Mouse (Mus musculus): ENCODE measurements around the gene Vkorc1l1.
"Not testable (repeated sequence)": the region's sequence is repeated elsewhere in the genome, so short reads cannot be mapped to it uniquely, and the experiment has no call there.

Gene Vkorc1l1

DNA sequence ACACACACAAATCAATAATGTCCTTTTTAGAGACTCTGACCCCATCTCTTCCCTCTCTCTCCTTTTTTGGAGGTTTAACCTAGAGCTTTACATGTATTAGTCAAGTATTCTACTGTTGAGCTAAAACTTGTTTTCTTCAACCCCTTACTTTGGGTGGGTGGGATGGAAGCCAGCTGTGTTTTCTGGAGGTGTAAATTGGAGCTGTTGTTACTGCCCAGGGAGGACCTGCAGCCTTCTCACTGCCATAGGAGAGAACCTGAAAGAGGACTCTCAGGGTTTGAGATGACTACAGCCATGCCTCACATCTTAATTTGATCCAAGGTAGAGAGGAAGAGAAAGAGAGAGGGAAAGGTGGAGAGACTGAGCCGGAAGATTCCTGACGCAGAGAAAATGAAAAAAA, 1.5 kb upstream of the Vkorc1l1 start:
- in situ Hi-C loops (cut with MboI; ENCODE audit: low pct_unique_long_range_greater_than_20kb in 1 of 2, low sequenced_read_pairs in 2 of 2, unreplicated experiment in 1 of 2), result no loop called here

GRCm38 (mm10) chr5:129940736-129941494, 855 bp upstream of the Vkorc1l1 start:
- in situ Hi-C loops (cut with MboI; ENCODE audit: low pct_unique_long_range_greater_than_20kb in 1 of 2, low sequenced_read_pairs in 2 of 2, unreplicated experiment in 1 of 2), result no loop called here

GRCm38 (mm10) chr5:129942073-129942939, 536 bp downstream of the Vkorc1l1 start:
- in situ Hi-C loops (cut with MboI; ENCODE audit: low pct_unique_long_range_greater_than_20kb in 1 of 2, low sequenced_read_pairs in 2 of 2, unreplicated experiment in 1 of 2), result not testable (repeated sequence)

DNA sequence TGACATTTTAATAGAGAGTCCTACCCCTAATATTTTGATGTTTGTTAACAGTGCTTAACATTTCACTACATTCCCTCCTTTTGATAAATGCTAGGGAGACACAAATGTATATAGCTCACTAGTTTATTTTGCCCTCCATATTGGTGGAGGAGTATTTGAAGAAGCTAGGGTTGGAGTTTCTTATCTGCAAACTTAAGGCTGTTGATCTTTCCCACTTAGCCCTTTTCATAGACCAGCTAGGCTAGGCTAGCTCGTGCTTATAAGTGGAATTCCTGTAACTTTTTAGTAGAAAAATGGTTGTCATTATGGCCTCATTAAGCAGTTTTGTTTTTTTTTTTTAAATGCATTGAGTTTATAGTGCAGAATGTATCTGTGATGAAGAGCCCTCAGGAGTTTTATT, 1.6 kb downstream of the Vkorc1l1 start:
- in situ Hi-C loops (cut with MboI; ENCODE audit: low pct_unique_long_range_greater_than_20kb in 1 of 2, low sequenced_read_pairs in 2 of 2, unreplicated experiment in 1 of 2), result no loop called here

- in situ Hi-C loops (cut with MboI; ENCODE audit: low pct_unique_long_range_greater_than_20kb in 1 of 2, low sequenced_read_pairs in 2 of 2, unreplicated experiment in 1 of 2), result no loop called here
Measured at GRCm38 (mm10) chr5:129947528-129948033, 5.8 kb downstream of the Vkorc1l1 start.

DNA sequence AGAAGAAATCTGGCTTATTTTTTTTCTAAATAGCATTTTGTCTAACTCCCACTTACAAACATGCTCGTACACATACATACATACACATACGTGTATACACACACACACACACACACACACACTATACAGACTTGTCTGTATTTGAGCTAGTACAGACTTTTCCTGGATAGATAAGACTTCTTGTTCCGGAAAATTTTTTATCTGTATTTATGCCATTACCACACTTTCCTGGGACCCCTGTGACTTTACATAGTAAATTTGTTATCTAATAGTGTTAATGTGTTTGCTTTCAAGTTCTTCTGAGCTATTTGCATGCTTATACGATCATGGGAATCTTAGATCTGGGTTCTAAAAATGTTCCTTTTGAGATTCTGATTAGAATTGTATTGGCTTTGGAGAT, 10.4 kb downstream of the Vkorc1l1 start:
- in situ Hi-C loops (cut with MboI; ENCODE audit: low pct_unique_long_range_greater_than_20kb in 1 of 2, low sequenced_read_pairs in 2 of 2, unreplicated experiment in 1 of 2), result no loop called here

DNA sequence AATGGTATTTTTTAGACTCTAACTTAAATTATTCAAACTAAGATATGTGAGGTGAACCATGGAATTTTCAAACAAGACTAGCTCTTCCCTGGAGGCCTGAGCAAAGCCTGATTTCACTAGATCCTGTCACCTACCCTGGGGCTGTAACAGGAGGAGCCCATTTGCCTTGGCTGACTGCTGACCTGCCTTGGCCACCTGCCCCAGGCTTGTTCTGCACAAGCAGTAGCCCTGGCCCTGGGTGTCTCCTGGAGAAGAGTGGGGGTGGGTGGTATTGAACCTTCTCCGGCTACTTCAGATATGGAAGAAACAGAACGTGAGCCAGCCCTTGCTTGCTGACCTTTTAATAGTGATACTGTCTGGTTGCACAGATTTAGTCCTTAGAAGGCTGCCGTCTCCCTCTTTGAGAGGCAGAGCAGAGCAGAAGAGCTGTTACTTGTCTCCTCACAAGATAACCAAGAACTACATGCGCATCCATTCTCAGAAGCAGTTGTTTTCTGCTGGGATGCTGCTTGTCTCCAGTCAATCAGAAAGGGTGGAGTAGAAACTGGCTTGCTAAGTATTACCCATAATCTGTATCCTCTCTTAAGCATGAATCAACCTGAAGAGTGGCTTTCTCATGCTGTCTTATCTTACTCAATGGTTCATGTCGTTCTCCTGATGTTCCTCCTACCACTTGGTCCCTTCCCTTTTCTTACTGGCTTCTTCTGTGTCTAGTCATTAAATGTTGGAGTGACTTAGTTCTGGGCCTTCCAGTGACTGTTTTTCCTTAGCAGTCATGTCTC, 12.9 kb downstream of the Vkorc1l1 start:
- in situ Hi-C loops (cut with MboI; ENCODE audit: low pct_unique_long_range_greater_than_20kb in 1 of 2, low sequenced_read_pairs in 2 of 2, unreplicated experiment in 1 of 2), result no loop called here

GRCm38 (mm10) chr5:129955792-129956191, 14.0 kb downstream of the Vkorc1l1 start:
- in situ Hi-C loops (cut with MboI; ENCODE audit: low pct_unique_long_range_greater_than_20kb in 1 of 2, low sequenced_read_pairs in 2 of 2, unreplicated experiment in 1 of 2), result no loop called here

DNA sequence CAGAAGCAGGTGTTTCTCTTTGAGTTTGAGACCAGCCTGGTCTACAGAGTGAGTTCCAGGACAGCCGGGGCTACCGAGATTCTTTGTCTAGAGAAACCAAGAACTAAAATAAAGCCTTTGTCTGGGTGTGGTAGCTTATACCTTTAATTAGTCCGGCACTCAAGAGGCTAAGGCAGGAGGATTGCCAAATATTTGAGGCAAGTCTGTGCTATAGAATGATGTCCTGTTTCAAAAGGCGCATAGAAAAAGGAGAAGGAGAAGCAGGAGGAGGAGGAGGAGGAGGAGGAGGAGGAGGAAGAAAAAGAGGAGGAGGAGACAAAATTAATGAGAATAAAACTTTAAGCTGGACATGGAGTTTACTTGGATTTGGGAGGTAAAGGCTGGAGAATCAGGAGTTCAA, 21.5 kb downstream of the Vkorc1l1 start:
- in situ Hi-C loops (cut with MboI; ENCODE audit: low pct_unique_long_range_greater_than_20kb in 1 of 2, low sequenced_read_pairs in 2 of 2, unreplicated experiment in 1 of 2), result no loop called here

DNA sequence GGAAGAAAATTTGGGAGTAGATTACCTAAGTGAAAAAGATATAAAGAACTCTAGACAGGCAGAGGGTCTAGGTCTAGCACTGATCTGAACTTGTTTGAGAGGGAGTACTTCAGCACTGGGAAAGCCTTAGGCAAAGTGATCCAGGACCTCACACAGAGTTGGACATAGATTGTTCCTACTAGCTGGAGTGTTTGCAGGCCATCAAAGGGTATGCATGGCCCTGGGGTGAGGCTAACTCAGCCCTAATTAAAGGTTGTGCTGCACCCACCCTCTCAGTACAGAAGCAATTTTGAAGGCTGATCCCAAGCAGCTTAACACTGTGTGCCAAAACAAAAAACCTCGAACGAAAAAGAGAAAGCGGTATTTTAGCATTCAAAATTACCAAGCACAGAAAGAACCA, 24.7 kb downstream of the Vkorc1l1 start:
- in situ Hi-C loops (cut with MboI; ENCODE audit: low pct_unique_long_range_greater_than_20kb in 1 of 2, low sequenced_read_pairs in 2 of 2, unreplicated experiment in 1 of 2), result no loop called here

DNA sequence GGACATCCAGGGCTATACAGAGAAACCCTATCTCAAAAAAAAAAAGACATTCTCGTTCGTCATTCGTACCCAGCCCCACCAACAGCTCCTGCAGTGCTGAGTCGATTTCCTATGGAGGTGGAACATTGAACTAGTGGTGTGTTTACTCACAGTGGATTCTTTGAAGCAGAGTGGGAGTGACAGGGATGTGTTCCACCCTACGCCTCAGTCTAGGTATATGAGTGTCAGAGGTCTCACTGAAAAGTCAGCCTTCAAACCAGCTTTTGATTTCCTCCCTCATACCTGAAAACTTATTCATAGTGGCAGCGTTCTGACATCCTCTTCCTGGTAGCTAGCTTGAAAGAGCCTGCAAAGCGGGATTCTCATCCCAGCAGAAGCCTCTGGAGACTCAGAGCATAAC, 26.6 kb downstream of the Vkorc1l1 start:
- in situ Hi-C loops (cut with MboI; ENCODE audit: low pct_unique_long_range_greater_than_20kb in 1 of 2, low sequenced_read_pairs in 2 of 2, unreplicated experiment in 1 of 2), result no loop called here

DNA sequence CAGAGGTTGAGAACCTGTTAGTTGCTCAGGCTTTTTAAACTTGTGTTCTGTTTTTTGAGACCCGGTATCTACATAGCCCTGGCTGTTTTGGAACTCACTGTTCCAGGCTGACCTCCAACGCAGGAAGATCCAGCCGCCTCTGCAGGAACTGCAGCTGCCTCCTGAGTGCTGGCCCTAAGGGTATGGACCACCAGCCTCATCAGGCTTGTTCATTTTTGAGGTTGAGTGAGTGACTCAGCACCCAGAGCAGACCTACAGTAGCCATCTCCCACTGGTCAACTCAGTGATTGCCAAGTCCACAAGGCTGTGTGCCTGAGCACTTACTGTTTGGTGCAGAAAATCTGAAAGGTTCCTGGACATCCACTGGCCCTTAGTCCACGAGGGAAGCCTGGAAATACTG, 29.7 kb downstream of the Vkorc1l1 start:
- in situ Hi-C loops (cut with MboI; ENCODE audit: low pct_unique_long_range_greater_than_20kb in 1 of 2, low sequenced_read_pairs in 2 of 2, unreplicated experiment in 1 of 2), result no loop called here

- in situ Hi-C loops (cut with MboI; ENCODE audit: low pct_unique_long_range_greater_than_20kb in 1 of 2, low sequenced_read_pairs in 2 of 2, unreplicated experiment in 1 of 2), result no loop called here
Measured at GRCm38 (mm10) chr5:129974354-129974753, 32.6 kb downstream of the Vkorc1l1 start.

- in situ Hi-C loops (cut with MboI; ENCODE audit: low pct_unique_long_range_greater_than_20kb in 1 of 2, low sequenced_read_pairs in 2 of 2, unreplicated experiment in 1 of 2), result no loop called here
Measured at GRCm38 (mm10) chr5:129974866-129975311, 33.1 kb downstream of the Vkorc1l1 start.

- in situ Hi-C loops (cut with MboI; ENCODE audit: low pct_unique_long_range_greater_than_20kb in 1 of 2, low sequenced_read_pairs in 2 of 2, unreplicated experiment in 1 of 2), result no loop called here
Measured at GRCm38 (mm10) chr5:129977768-129978167, 36.0 kb downstream of the Vkorc1l1 start.

DNA sequence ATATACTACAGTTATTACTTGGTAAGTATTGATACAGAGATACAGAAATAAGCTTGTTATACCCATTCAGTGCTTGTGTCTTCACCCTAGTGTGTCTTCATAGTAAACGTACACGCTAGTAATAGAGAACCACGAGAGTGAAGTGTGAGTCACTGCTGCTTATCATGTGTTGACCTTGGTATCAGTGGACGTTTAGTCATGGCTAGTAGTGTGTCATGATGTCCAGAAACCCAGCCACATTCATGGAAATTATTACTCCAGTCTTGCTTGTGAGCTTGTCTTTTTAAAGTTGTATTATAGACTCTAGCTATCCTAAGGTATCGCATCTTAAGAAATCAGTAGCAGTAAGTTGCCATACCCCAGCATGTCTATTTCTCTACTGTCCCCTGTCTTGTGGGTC, 36.8 kb downstream of the Vkorc1l1 start:
- in situ Hi-C loops (cut with MboI; ENCODE audit: low pct_unique_long_range_greater_than_20kb in 1 of 2, low sequenced_read_pairs in 2 of 2, unreplicated experiment in 1 of 2), result no loop called here

GRCm38 (mm10) chr5:129980216-129980615, 38.4 kb downstream of the Vkorc1l1 start:
- in situ Hi-C loops (cut with MboI; ENCODE audit: low pct_unique_long_range_greater_than_20kb in 1 of 2, low sequenced_read_pairs in 2 of 2, unreplicated experiment in 1 of 2), result no loop called here

DNA sequence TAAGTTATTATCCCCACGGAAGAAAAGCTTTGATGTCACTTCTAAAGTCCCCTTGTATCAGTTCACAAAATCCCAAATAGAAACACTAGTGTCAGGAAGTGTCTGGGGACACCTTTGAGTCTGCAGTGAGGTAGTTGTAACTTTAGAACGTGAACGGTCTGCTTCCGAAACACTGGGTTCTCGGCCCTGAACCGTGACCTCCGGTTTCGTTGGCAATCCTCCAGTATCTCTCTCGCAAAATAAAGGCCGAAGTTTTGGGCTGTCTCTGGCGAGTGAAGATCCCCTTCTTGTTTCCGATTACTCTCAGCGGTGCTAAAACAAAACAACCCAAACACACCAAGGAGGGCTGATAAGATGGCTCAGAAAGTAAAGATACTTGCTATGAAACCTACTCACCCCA, 47.6 kb downstream of the Vkorc1l1 start:
- in situ Hi-C loops (cut with MboI; ENCODE audit: low pct_unique_long_range_greater_than_20kb in 1 of 2, low sequenced_read_pairs in 2 of 2, unreplicated experiment in 1 of 2), result no loop called here

- in situ Hi-C loops (cut with MboI; ENCODE audit: low pct_unique_long_range_greater_than_20kb in 1 of 2, low sequenced_read_pairs in 2 of 2, unreplicated experiment in 1 of 2), result no loop called here
Measured at GRCm38 (mm10) chr5:129991898-129992297, 50.1 kb downstream of the Vkorc1l1 start.

Measured in mouse embryonic stem cell (cell line).